Mouse (Mus musculus) spleen, embryonic (tissue): ENCODE measurements around the gene Gm4744.
"Not testable (repeated sequence)": the region's sequence is repeated elsewhere in the genome, so short reads cannot be mapped to it uniquely, and the experiment has no call there.

Experiments
- CTCF ChIA-PET: fragments of 350-600 bp; sonication (Branson Sonifier 250); formaldehyde crosslinking; loops from one replicate; lab custom pipeline; 2022; lab: Charles Lee

The Gm4744 gene

DNA sequence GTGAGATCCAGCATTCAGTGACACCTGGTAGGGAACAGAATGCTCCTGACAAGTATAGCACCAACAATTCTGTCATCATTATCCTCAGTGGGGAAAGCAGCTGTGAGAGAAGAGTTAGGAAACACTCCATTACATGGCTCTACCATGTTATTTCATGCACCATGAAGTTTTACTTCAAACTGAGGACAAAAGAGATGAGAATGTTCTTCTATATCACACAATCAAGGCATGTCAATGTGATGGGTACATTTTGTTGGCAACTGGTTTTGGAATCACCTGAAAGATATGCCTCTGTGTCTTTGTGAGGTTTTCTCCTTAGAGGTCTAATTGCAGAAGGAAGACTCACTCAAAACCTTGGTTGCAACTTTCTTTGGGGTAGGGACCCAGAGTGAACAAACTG is at the start of gene Gm4744:
Gm4744 (minus strand) TSS at position 101 of the 400 bp plus-strand sequence.
- CTCF ChIA-PET, result no interaction called here

DNA sequence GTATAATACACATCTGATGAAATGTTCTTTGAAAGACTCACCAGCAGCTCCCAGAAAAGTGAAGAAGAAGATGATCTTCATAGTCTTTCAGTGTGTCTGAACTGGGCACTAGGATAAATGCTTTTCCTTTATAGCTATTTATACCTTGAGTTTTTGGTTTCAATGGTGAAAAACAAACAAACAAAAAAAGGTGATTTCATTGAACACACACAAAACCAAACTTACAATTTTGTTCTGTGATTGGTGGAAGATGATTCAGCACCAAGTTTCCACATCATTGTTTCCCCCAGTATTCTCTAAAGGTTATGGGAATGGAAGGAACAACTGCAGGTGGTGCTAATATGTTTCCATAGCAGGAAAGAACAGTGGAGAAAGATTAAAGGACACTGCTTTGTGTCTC is 47.7 kb upstream of the Gm4744 start, which contains the start of gene Gm2663:
Gm2663 (minus strand) TSS at position 101 of the 400 bp plus-strand sequence.
- CTCF ChIA-PET, result not testable (repeated sequence)

- CTCF ChIA-PET, result not testable (repeated sequence)
Observed at GRCm38 (mm10) chr6:40964454-40964853, 12.8 kb upstream of the Gm4744 start, which contains the start of gene 1810009J06Rik. Gene 1810009J06Rik, plus strand, starts transcription at chr6:40964754.

GRCm38 (mm10) chr6:40953716-40954115 is 2.0 kb upstream of the Gm4744 start:
- CTCF ChIA-PET, result no interaction called here

DNA sequence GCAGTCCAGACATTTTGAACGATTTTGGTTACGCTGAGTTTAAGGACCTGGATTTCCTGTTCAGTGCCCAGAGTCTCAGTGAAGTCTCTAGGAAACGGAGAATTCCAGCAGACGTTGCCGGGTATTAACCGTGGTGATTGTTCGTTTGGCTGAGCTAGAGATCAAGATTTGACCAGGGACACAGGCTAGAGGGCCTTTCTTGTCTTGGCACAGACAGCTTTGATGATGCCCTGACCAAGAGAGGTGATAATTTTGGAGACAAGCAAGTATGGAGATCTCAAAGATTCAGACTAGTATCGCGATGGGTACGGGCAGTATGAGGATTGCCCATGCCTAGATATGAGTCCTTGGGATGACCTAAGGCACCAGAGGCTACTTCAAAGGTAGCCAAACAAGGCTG is 11.2 kb downstream of the Gm4744 start, which contains the start of gene 1700074P13Rik:
1700074P13Rik (minus strand) TSS at position 101 of the 400 bp plus-strand sequence.
- CTCF ChIA-PET, result no interaction called here

- CTCF ChIA-PET, result no interaction called here
Observed at GRCm38 (mm10) chr6:40919954-40920353, 31.7 kb downstream of the Gm4744 start.

DNA sequence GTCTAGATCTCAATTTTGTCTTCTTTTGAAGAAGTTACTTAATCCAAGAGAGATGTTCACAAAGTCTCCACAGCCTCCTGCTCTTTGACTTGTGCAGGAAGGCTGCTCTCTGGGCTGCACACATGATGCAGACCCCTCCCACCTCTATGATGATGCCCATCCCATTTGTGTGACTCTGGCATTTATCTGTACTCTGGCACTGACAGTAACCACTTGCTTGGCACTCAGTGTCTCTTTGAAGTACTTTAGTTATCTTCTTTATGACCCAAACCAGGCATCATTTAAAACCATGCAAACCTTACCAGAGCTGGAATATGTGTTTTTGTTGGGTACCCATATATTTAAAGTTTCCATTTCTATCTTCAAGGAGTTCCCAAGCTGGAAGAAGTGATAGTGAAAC is 51.4 kb downstream of the Gm4744 start, which contains the start of gene Prss58:
Prss58 (minus strand) TSS at position 101 of the 400 bp plus-strand sequence.
- CTCF ChIA-PET, result no interaction called here
